Mouse (Mus musculus) liver, embryonic 16.5 days (tissue): ENCODE data around the gene Arhgap29. TPM values are rescaled to one million over a fixed set of nuclear protein-coding genes. Genes with fewer than 3 reads are reported as not detected.

Experiments used
- ATAC-seq: fragments of 200-750 bp; cut with Nextera tagmentation; 2 replicates; pipeline ENCODE4 v1.8.0; 2017; ENCODE audit warnings: low read depth, mild to moderate bottlenecking, moderate number of reproducible peaks, moderate library complexity
- H3K27ac ChIP-seq: fragments of 300-500 bp; sonication (generic); 2 replicates; pipeline ENCODE4 v1.5.1; 2014; ENCODE audit warnings: mild to moderate bottlenecking, low read length
- H3K27me3 ChIP-seq: fragments of 300-500 bp; sonication (generic); 2 replicates; pipeline ENCODE4 v1.6.1; 2014; ENCODE audit warnings: low read depth, low read length, mixed read lengths; ENCODE audit not compliant: control insufficient read depth, insufficient read depth
- H3K36me3 ChIP-seq: fragments of 300-500 bp; sonication (generic); 2 replicates; pipeline ENCODE4 v1.6.1; 2014; ENCODE audit warnings: mild to moderate bottlenecking; ENCODE audit not compliant: control insufficient read depth, insufficient read depth
- H3K4me1 ChIP-seq: fragments of 300-500 bp; sonication (generic); 2 replicates; pipeline ENCODE4 v1.6.1; 2014; ENCODE audit warnings: low read depth, low read length, mixed read lengths; ENCODE audit not compliant: control insufficient read depth
- H3K4me2 ChIP-seq: fragments of 300-500 bp; sonication (generic); 2 replicates; pipeline ENCODE4 v1.6.1; 2014; ENCODE audit warnings: low read depth, low read length, mixed read lengths
- H3K4me3 ChIP-seq: fragments of 300-500 bp; sonication (generic); 2 replicates; pipeline ENCODE4 v1.5.1; 2014; ENCODE audit warnings: low read depth, mild to moderate bottlenecking, low read length
- H3K9ac ChIP-seq: fragments of 300-500 bp; sonication (generic); 2 replicates; pipeline ENCODE4 v1.6.1; 2014; ENCODE audit warnings: low read depth, low read length
- H3K9me3 ChIP-seq: fragments of 300-500 bp; sonication (generic); replicated peaks from 2 replicates; pipeline ENCODE4 v1.6.1; 2016; ENCODE audit warnings: low read length; ENCODE audit not compliant: control insufficient read depth
- WGBS: fragments of 180-500 bp; shearing (Covaris S2); extraction: QIAGEN DNeasy Blood & Tissue Kit; methylation state at CpG from one replicate; pipeline ENCODE4 v1.1.7; 2014; ENCODE audit not compliant: insufficient replicate concordance; 5-methylcytosine and 5-hydroxymethylcytosine counted together
- polyA plus RNA-seq: library from polyadenylated mRNA; unstranded; fragments of >200 nt; fragmentation: Nextera tagmentation; extraction: Ambion mirVana; gene quantifications from 2 replicates; pipeline ENCODE4 v1.2.1, GENCODE M21; 2015

The Arhgap29 gene
- polyA plus RNA-seq, 1 experiment from 2014 or later, result 7.3 TPM

DNA sequence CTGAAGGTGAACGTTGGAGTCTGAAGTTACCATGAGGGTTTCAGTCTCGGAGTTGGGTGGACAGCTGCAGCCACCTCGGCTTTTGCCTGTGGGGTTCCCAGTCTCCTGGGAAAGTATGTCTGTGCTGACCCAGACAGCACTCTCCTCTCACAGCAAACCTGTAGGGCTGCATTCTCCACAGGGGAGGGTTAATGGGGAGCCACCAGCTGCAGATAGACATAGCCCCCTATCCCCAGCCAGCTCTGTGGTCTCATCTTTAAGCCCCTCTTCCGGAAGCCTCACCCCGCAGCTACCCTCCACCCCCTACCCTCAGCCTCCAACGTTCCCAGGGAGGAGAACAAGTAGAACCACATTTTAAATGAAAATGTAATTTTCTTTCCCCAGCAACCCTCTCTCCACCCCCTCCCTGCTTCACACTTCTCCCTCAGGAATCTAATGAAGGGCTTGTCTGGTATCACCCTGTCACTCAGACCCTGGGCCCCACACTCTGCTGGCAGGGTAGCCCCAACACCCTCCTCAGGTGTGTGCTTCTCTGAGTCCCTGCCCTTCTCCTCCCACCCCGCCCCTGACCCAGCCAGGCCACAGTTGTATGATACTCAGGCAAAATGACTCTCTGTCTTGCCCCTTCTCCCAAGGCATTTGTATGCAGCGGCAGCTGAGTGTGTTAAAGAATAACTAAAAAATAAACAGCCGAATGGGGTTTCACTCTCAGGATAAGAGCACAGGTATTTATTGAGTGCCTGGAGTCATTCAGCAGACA lies 106.3 kb downstream of the Arhgap29 start:
- no peak overlapping the region for H3K9ac ChIP-seq
- no peak overlapping the region for H3K4me2 ChIP-seq
- H3K4me3 ChIP-seq, result no peak overlapping the region
- H3K27ac ChIP-seq, result no peak overlapping the region
- no peaks in the 10 kb centered on the region; the same call in 1 of the 2 replicates for H3K4me1 ChIP-seq
- WGBS, result 51% methylated on average over 9 of the region's 9 CpGs
- peak; percentile 59 for ATAC-seq
- no peaks in the 10 kb centered on the region for H3K9me3 ChIP-seq
- H3K27me3 ChIP-seq, result no peaks in the 10 kb centered on the region
- no peaks in the 10 kb centered on the region for H3K36me3 ChIP-seq

DNA sequence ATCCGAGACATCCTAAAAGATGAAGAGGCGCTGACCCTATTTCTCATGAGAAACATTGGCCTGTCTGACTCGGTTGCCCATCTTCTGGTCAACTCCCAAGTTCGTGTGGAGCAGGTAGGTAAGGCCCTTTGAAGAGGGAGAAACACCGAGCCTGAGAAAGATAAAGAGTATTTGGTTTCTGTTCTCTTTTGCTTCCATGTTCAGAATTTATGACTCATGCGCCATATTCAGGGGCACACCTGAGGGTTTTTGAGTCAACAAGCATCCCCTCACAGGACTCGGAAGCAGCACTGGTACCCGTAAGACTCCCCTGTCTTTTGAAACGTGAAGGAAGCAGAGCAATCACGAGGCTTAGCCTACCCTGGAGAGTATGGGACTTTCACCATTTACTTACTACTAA lies 110.2 kb downstream of the Arhgap29 start:
- Histone ChIP-seq H3K9me3 (no peaks in the 10 kb centered on the region), H3K36me3 (no peaks in the 10 kb centered on the region), H3K27me3 (no peaks in the 10 kb centered on the region), H3K4me1 (no peaks in the 10 kb centered on the region; the same call in 1 of the 2 replicates), H3K9ac (no peak overlapping the region), H3K27ac (no peak overlapping the region), H3K4me3 (no peak overlapping the region), H3K4me2 (no peak overlapping the region)
- 67% methylated on average over 10 of the region's 10 CpGs for WGBS
- no peak for ATAC-seq

- ATAC-seq, result no peak
- no peak overlapping the region for H3K27ac ChIP-seq
- H3K4me1 ChIP-seq, result no peaks in the 10 kb centered on the region
- H3K36me3 ChIP-seq, result no peaks in the 10 kb centered on the region
- H3K9me3 ChIP-seq, result no peaks in the 10 kb centered on the region
- no peak overlapping the region for H3K4me2 ChIP-seq
- no peaks in the 10 kb centered on the region for H3K27me3 ChIP-seq
- no peak overlapping the region for H3K4me3 ChIP-seq
- no peak overlapping the region for H3K9ac ChIP-seq
- 64% methylated on average over 13 of the region's 13 CpGs for WGBS
These were observed 112.4 kb downstream of the Arhgap29 start for GRCm38 (mm10) chr3:122064556-122065410.

Other genes starting within 250 kb of the Arhgap29 start
- gene F3, start 229.0 kb upstream of the Arhgap29 start, polyA plus RNA-seq, result 0.90 and 0.94 TPM in 2 replicates
- gene Abcd3, start 137.2 kb upstream of the Arhgap29 start, polyA plus RNA-seq, result 28.4 and 29.5 TPM in 2 replicates
- gene Abca4, start 91.9 kb downstream of the Arhgap29 start, polyA plus RNA-seq, result 0.20 and 0.42 TPM in 2 replicates